Mouse (Mus musculus): ENCODE measurements around the gene Olfr1052.
"Not testable (repeated sequence)": the region's sequence is repeated elsewhere in the genome, so short reads cannot be mapped to it uniquely, and the experiment has no call there.

The Olfr1052 gene

DNA sequence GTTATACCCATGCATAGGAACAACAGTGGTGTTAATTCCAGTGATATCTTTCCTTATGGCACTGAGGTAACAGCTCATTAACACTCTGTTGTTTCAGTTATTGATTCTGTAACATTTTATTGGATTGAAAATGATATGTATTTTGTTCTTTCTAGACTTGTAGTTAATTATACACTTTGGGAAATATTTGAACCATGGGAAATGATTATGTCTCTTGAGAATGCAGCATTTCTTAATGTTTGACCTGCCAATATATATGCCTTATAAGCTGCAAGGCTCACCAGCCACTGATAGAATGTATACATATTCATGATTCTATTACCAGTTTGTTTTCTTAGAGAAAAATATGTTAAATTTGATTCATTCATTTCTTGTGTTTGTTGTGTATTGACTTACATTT lies at the start of gene Olfr1052:
Gene Olfr1052, plus strand, starts transcription at position 301 of the 400 bp plus-strand sequence.
- no peak for DNase-seq

DNA sequence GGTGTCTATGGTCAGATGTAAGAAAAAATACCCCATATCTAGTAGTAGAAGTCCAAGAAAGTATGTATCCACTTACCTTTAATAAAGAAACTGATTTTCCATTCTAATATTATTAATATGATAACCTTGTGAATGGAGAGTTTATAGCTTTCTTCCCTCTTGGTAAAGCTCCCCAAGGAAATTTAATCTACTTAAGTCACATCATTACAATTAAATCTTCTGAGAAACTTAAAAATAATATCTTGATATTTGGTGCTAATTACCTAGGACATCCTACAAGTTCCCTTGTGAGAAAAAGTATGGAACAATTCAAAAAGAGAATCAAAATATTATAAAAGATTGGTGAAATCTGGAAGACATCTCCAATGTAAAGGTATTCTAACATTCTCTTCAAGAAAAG lies 34.0 kb upstream of the Olfr1052 start, which contains the start of gene Olfr1049:
Gene Olfr1049, minus strand, starts transcription at position 101 of the 400 bp plus-strand sequence.
- not testable (repeated sequence) for DNase-seq

DNA sequence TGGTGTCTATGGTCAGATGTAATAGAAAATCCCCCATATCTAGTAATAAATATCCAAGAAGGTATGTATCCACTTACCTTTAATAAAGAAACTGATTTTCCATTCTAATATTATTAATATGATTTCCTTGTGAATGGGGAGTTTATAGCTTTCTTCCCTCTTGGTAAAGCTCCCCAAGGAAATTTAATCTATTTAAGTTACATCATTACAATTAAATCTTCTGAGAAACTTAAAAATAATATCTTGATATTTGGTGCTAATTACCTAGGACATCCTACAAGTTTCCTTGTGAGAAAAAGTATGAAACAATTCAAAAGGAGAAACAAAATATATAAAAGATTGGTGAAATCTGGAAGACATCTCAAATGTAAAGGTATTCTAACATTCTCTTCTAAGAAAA lies 13.3 kb upstream of the Olfr1052 start, which contains the start of gene Olfr1051:
Gene Olfr1051, minus strand, starts transcription at position 101 of the 400 bp plus-strand sequence.
- DNase-seq = not testable (repeated sequence)

DNA sequence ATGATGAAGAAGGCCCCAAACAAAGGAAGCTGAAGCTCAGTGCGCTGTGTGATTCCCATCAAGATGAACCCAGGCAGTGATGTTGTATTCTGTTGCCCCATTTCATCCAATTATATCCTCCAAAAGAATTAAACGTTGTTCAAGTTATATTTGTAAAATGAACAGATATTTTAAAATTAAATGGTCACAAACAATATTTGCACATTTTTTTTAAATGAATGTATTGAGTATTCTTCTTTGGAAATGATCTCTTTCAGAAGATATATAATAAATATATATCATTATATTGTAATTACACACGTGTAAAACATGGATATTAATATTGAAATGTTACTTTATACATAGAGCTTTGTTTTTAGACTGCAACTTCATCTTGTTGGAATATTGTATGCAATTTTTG lies 22.9 kb downstream of the Olfr1052 start, which contains the start of gene Olfr1053:
Gene Olfr1053, minus strand, starts transcription at position 101 of the 400 bp plus-strand sequence.
- no peak for DNase-seq

DNA sequence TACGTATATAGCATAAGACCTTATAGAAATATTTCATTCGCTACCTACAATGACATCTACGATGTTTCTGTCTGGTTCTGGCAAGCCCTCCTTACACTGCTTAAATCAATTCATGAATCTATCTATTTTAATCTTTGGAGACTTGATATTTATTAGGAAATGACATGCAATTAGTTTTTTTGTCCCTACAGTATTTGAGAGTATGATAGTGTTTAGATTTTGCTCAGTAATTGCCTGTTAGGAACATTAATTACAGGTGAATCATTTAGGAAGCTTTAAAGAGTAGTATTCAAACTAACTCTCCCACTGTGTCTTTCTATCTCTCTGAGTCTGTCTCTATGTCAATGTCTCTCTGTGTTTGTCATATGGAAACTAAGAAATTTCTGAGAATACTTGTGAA lies 43.1 kb downstream of the Olfr1052 start, which contains the start of gene Olfr1054:
Gene Olfr1054, minus strand, starts transcription at position 101 of the 400 bp plus-strand sequence.
- no peak for DNase-seq

Data from cerebellum, adult 9-11 months (tissue).